Mouse (Mus musculus): ENCODE measurements around the gene Krt36.

The Krt36 gene

GRCm38 (mm10) chr11:100088378-100089025 is 16.9 kb downstream of the Krt36 start:
- DNase-seq (ENCODE audit: low spot score): no peak

- DNase-seq (ENCODE audit: low spot score): no peak
Measured at GRCm38 (mm10) chr11:100087861-100088260, 17.6 kb downstream of the Krt36 start, which contains the start of gene Krt32. Krt32 (minus strand) TSS chr11:100088226.

- DNase-seq (ENCODE audit: low spot score): no peak
Measured at GRCm38 (mm10) chr11:100073873-100074272, 31.6 kb downstream of the Krt36 start.

- DNase-seq (ENCODE audit: low spot score): no peak
Measured at GRCm38 (mm10) chr11:100067293-100068036, 38.0 kb downstream of the Krt36 start.

- DNase-seq (ENCODE audit: low spot score): no peak
Measured at GRCm38 (mm10) chr11:100066236-100067010, 39.0 kb downstream of the Krt36 start.

- DNase-seq (ENCODE audit: low spot score): no peak
Measured at GRCm38 (mm10) chr11:100058875-100059274, 46.6 kb downstream of the Krt36 start.

GRCm38 (mm10) chr11:100055686-100056655 is 49.5 kb downstream of the Krt36 start:
- DNase-seq (ENCODE audit: low spot score): no peak

Measured in testis, postnatal 10 days (tissue).